Mouse (Mus musculus): ENCODE data around the gene Syf2.

- TF ChIP-seq POLR2A (IDR thresholded peaks at IDR 0.05; ENCODE audit: low read depth, low read length) (no peak), TBP (conservative IDR thresholded peaks at IDR 0.05; ENCODE audit: low read depth, low read length) (no peak), ETS1 (conservative IDR thresholded peaks at IDR 0.05; ENCODE audit: low read depth, low read length) (no peak), CHD2 (IDR thresholded peaks at IDR 0.05; ENCODE audit: low read length) (no peak), CTCF (conservative IDR thresholded peaks at IDR 0.05 in 1 of 2, IDR thresholded peaks at IDR 0.05 in 1 of 2; ENCODE audit: low read depth in 2 of 2, low read length in 2 of 2) (no peak), NELFE (IDR thresholded peaks at IDR 0.05; ENCODE audit: low read depth, low read length) (no peak), UBTF (IDR thresholded peaks at IDR 0.05; ENCODE audit: low read depth, low read length) (no peak), MAX (IDR thresholded peaks at IDR 0.05; ENCODE audit: low read length) (no peak), ZC3H11A (IDR thresholded peaks at IDR 0.05; ENCODE audit: low read depth, low read length) (no peak), NRF1 (IDR thresholded peaks at IDR 0.05; ENCODE audit: low read depth, low read length) (no peak), EP300 (IDR thresholded peaks at IDR 0.05; ENCODE audit: low read length) (no peak), ZMIZ1 (IDR thresholded peaks at IDR 0.05; ENCODE audit: low read depth, low read length) (no peak), BHLHE40 (IDR thresholded peaks at IDR 0.05; ENCODE audit: low read depth, low read length) (no peak), ELF1 (IDR thresholded peaks at IDR 0.05; ENCODE audit: low read depth, low read length) (no peak)
These were observed 24.5 kb downstream of the Syf2 start for GRCm38 (mm10) chr4:134955196-134955595.
